Mouse (Mus musculus) bone marrow, adult 2 months (tissue): ENCODE results near the gene Hsd17b12.

ENCODE experiments used
- CTCF ChIP-seq: fragments of 200-500 bp; IDR thresholded peaks from 2 replicates; pipeline ENCODE4 v1.5.1; 2011; ENCODE audit warnings: low read length, control low read depth; ENCODE audit not compliant: control insufficient read depth, insufficient read depth
- POLR2A ChIP-seq: fragments of 200-500 bp; IDR thresholded peaks from 2 replicates; pipeline ENCODE4 v1.6.1; 2011; ENCODE audit warnings: low read depth, mild to moderate bottlenecking, control low read depth, low read length, borderline replicate concordance; ENCODE audit not compliant: control insufficient read depth

- no peak for TF ChIP-seq CTCF
- TF ChIP-seq POLR2A: no peak
These were observed 4.4 kb upstream of the Hsd17b12 start for GRCm38 (mm10) chr2:94162141-94162540.
